Mouse (Mus musculus): ENCODE results near the gene Bex6. TPM values are rescaled to one million over a fixed set of nuclear protein-coding genes. Genes with fewer than 3 reads are reported as not detected.
A peak's percentile ranks its signal among the peaks of the same experiment; 100 is the strongest.

Gene Bex6
- polyA plus RNA-seq, 1 experiment from 2014 or later = 0.22 TPM

GRCm38 (mm10) chr16:32174340-32175005 is 5.2 kb upstream of the Bex6 start:
- no peaks in the 10 kb centered on the region for H3K36me3 ChIP-seq
- no peak overlapping the region for H3K4me2 ChIP-seq (replicated peaks)
- H3K9me3 ChIP-seq = no peaks in the 10 kb centered on the region
- no peak for ATAC-seq (ENCODE audit: insufficient number of reproducible peaks, insufficient read depth, low FRiP score, low TSS enrichment)
- peaks cover 5% of the 10 kb centered on the region; the same call in 1 of the 2 replicates for H3K4me1 ChIP-seq
- no peak overlapping the region for H3K9ac ChIP-seq
- 82% methylated on average over 8 of the region's 8 CpGs for WGBS
- no peak overlapping the region for H3K27ac ChIP-seq
- no peak overlapping the region for H3K4me3 ChIP-seq
- H3K27me3 ChIP-seq = no peaks in the 10 kb centered on the region

- Histone ChIP-seq H3K9me3 (no peaks in the 10 kb centered on the region), H3K9ac (no peak overlapping the region), H3K4me3 (no peak overlapping the region), H3K36me3 (no peaks in the 10 kb centered on the region), H3K27ac (no peak overlapping the region), H3K4me1 (peaks cover 5% of the 10 kb centered on the region; the same call in 1 of the 2 replicates), H3K27me3 (no peaks in the 10 kb centered on the region), H3K4me2 (replicated peaks) (no peak overlapping the region)
- ATAC-seq (ENCODE audit: insufficient number of reproducible peaks, insufficient read depth, low FRiP score, low TSS enrichment) = no peak
- WGBS = 85% methylated on average over 4 of the region's 4 CpGs
Observed at GRCm38 (mm10) chr16:32175029-32175428, 4.6 kb upstream of the Bex6 start.

GRCm38 (mm10) chr16:32176896-32177686 is 2.5 kb upstream of the Bex6 start:
- Histone ChIP-seq H3K4me3 (no peak overlapping the region), H3K27ac (peak overlapping the region; percentile 36; the same call in 1 of the 2 replicates), H3K9me3 (no peaks in the 10 kb centered on the region), H3K4me2 (replicated peaks) (0 out of 2 replicates have a peak overlapping the region, but pooled peaks have one; percentile 5), H3K4me1 (peaks cover 5% of the 10 kb centered on the region; the same call in 1 of the 2 replicates), H3K9ac (no peak overlapping the region), H3K27me3 (no peaks in the 10 kb centered on the region), H3K36me3 (no peaks in the 10 kb centered on the region)
- no peak for ATAC-seq (ENCODE audit: insufficient number of reproducible peaks, insufficient read depth, low FRiP score, low TSS enrichment)
- 56% methylated on average over 18 of the region's 18 CpGs for WGBS

GRCm38 (mm10) chr16:32186056-32186455 is 6.4 kb downstream of the Bex6 start:
- Histone ChIP-seq H3K9me3 (no peaks in the 10 kb centered on the region), H3K4me1 (no peaks in the 10 kb centered on the region; the same call in 1 of the 2 replicates), H3K9ac (no peak overlapping the region), H3K27me3 (no peaks in the 10 kb centered on the region), H3K4me2 (replicated peaks) (no peak overlapping the region), H3K27ac (no peak overlapping the region), H3K36me3 (no peaks in the 10 kb centered on the region), H3K4me3 (no peak overlapping the region)
- 93% methylated on average over 5 of the region's 5 CpGs for WGBS
- ATAC-seq (ENCODE audit: insufficient number of reproducible peaks, insufficient read depth, low FRiP score, low TSS enrichment) = no peak

GRCm38 (mm10) chr16:32189109-32189508 is 9.5 kb downstream of the Bex6 start:
- Histone ChIP-seq H3K9ac (no peak overlapping the region), H3K4me2 (replicated peaks) (no peak overlapping the region), H3K27ac (0 out of 2 replicates have a peak overlapping the region, but pooled peaks have one; percentile 2), H3K9me3 (no peaks in the 10 kb centered on the region), H3K27me3 (no peaks in the 10 kb centered on the region), H3K36me3 (no peaks in the 10 kb centered on the region), H3K4me1 (no peaks in the 10 kb centered on the region; the same call in 1 of the 2 replicates), H3K4me3 (no peak overlapping the region)
- ATAC-seq (ENCODE audit: insufficient number of reproducible peaks, insufficient read depth, low FRiP score, low TSS enrichment) = no peak
- 52% methylated on average over 6 of the region's 6 CpGs for WGBS

GRCm38 (mm10) chr16:32190011-32190441 is 10.4 kb downstream of the Bex6 start:
- Histone ChIP-seq H3K9ac (no peak overlapping the region), H3K9me3 (no peaks in the 10 kb centered on the region), H3K4me2 (replicated peaks) (no peak overlapping the region), H3K27me3 (no peaks in the 10 kb centered on the region), H3K4me3 (no peak overlapping the region), H3K4me1 (no peaks in the 10 kb centered on the region; the same call in 1 of the 2 replicates), H3K36me3 (no peaks in the 10 kb centered on the region), H3K27ac (no peak overlapping the region)
- 53% methylated on average over 12 of the region's 12 CpGs for WGBS
- no peak for ATAC-seq (ENCODE audit: insufficient number of reproducible peaks, insufficient read depth, low FRiP score, low TSS enrichment)

- Histone ChIP-seq H3K27me3 (no peaks in the 10 kb centered on the region), H3K9ac (peak overlapping the region; percentile 47), H3K4me1 (peaks cover 10% of the 10 kb centered on the region), H3K9me3 (no peaks in the 10 kb centered on the region), H3K27ac (peak overlapping the region; percentile 93), H3K4me3 (peak overlapping the region; percentile 31), H3K36me3 (no peaks in the 10 kb centered on the region), H3K4me2 (replicated peaks) (peak overlapping the region; percentile 46)
- WGBS = 24% methylated on average over 21 of the region's 21 CpGs
- peak; percentile 74; the same call in 1 of the 2 replicates for ATAC-seq (ENCODE audit: insufficient number of reproducible peaks, insufficient read depth, low FRiP score, low TSS enrichment)
Observed at GRCm38 (mm10) chr16:32200256-32201003, 20.8 kb downstream of the Bex6 start.

- Histone ChIP-seq H3K9me3 (no peaks in the 10 kb centered on the region), H3K4me2 (replicated peaks) (peak overlapping the region; percentile 46), H3K27ac (peak overlapping the region; percentile 93), H3K4me1 (peaks cover 10% of the 10 kb centered on the region), H3K9ac (no peak overlapping the region), H3K27me3 (no peaks in the 10 kb centered on the region), H3K4me3 (peak overlapping the region; percentile 31), H3K36me3 (no peaks in the 10 kb centered on the region)
- ATAC-seq (ENCODE audit: insufficient number of reproducible peaks, insufficient read depth, low FRiP score, low TSS enrichment) = no peak
- 32% methylated on average over 9 of the region's 9 CpGs for WGBS
Observed at GRCm38 (mm10) chr16:32201004-32201325, 21.3 kb downstream of the Bex6 start.

GRCm38 (mm10) chr16:32202681-32203080 is 23.1 kb downstream of the Bex6 start:
- no peak overlapping the region for H3K4me2 ChIP-seq (replicated peaks)
- no peak overlapping the region for H3K9ac ChIP-seq
- peaks cover 10% of the 10 kb centered on the region for H3K4me1 ChIP-seq
- H3K36me3 ChIP-seq = no peaks in the 10 kb centered on the region
- ATAC-seq (ENCODE audit: insufficient number of reproducible peaks, insufficient read depth, low FRiP score, low TSS enrichment) = no peak
- no peak overlapping the region for H3K27ac ChIP-seq
- 77% methylated on average over 6 of the region's 6 CpGs for WGBS
- no peak overlapping the region for H3K4me3 ChIP-seq
- no peaks in the 10 kb centered on the region for H3K27me3 ChIP-seq
- no peaks in the 10 kb centered on the region for H3K9me3 ChIP-seq

- Histone ChIP-seq H3K27ac (no peak overlapping the region), H3K27me3 (no peaks in the 10 kb centered on the region), H3K4me3 (no peak overlapping the region), H3K9me3 (0 out of 2 replicates have a peak, but pooled peaks cover 5% of the 10 kb centered on the region), H3K9ac (no peak overlapping the region), H3K36me3 (no peaks in the 10 kb centered on the region), H3K4me2 (replicated peaks) (no peak overlapping the region), H3K4me1 (peaks cover 10% of the 10 kb centered on the region)
- ATAC-seq (ENCODE audit: insufficient number of reproducible peaks, insufficient read depth, low FRiP score, low TSS enrichment) = no peak
- WGBS = 53% methylated on average over 3 of the region's 3 CpGs
Observed at GRCm38 (mm10) chr16:32204902-32205301, 25.3 kb downstream of the Bex6 start.

GRCm38 (mm10) chr16:32214156-32214555 is 34.5 kb downstream of the Bex6 start:
- H3K9ac ChIP-seq = no peak overlapping the region
- no peak for ATAC-seq (ENCODE audit: insufficient number of reproducible peaks, insufficient read depth, low FRiP score, low TSS enrichment)
- H3K27me3 ChIP-seq = no peaks in the 10 kb centered on the region
- no peak overlapping the region for H3K4me3 ChIP-seq
- H3K27ac ChIP-seq = no peak overlapping the region
- H3K36me3 ChIP-seq = no peaks in the 10 kb centered on the region
- H3K9me3 ChIP-seq = 0 out of 2 replicates have a peak, but pooled peaks cover 7% of the 10 kb centered on the region
- H3K4me1 ChIP-seq = no peaks in the 10 kb centered on the region
- no peak overlapping the region for H3K4me2 ChIP-seq (replicated peaks)
